Mouse (Mus musculus) myocyte (in vitro differentiated cells): Measurements from ENCODE around the gene Ppid.

ENCODE experiments used
- MYOG ChIP-seq, 3 experiments: IDR thresholded peaks; one replicate each; pipeline ENCODE4 v1.6.1; 2011; ENCODE audit warnings: control low read depth in 2 of 3, low read depth in 2 of 3, mild to moderate bottlenecking in 2 of 3; ENCODE audit not compliant: insufficient read length in 2 of 3, control insufficient read depth in 1 of 3, insufficient read depth in 1 of 3
- TCF12 ChIP-seq: IDR thresholded peaks from one replicate; pipeline ENCODE4 v1.6.1; 2011; ENCODE audit warnings: mild to moderate bottlenecking, control low read depth; ENCODE audit not compliant: poor library complexity, insufficient read depth, severe bottlenecking

DNA sequence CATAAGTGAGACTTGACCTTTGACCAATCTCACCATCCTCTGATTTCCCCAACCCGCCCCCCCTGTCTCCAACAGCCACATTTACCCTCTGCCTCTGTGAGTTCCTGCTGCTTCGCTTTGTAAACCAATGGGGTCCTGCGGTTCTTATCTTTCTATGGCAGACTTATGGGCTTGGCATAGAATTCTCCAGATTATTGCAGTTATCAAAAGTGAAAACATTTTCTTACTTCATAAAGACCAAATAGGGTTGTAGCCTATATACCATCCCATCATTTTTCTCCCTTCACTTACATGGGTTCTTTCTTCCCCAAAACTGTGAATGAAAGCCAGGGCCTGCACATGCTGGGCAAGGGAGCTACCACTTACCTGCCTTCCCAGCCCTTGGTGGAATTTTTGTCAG is 16.8 kb upstream of the Ppid start:
- TF ChIP-seq TCF12 (no peak), MYOG (IDR thresholded peaks at IDR 0.05; ENCODE audit: control insufficient read depth in 1 of 3, insufficient read depth in 1 of 3, insufficient read length in 2 of 3, low read depth in 2 of 3) (no peak)
